Mouse (Mus musculus) hindbrain, embryonic 14.5 days (tissue): ENCODE data around the gene Sik3. TPM values are rescaled to one million over a fixed set of nuclear protein-coding genes. Genes with fewer than 3 reads are reported as not detected.

Experiments used
- ATAC-seq: fragments of 200-750 bp; cut with Nextera tagmentation; 2 replicates; pipeline ENCODE4 v1.8.0; 2017; ENCODE audit warnings: moderate number of reproducible peaks, mild to moderate bottlenecking, moderate TSS enrichment, moderate library complexity; ENCODE audit not compliant: low FRiP score
- DNase-seq: peaks from one replicate; pipeline ENCODE4 v3.0.0-alpha.2; 2015; ENCODE audit warnings: low spot score
- H3K27ac ChIP-seq: fragments of 300-500 bp; sonication (generic); 2 replicates; pipeline ENCODE4 v1.5.1; 2014; ENCODE audit warnings: mild to moderate bottlenecking, moderate library complexity
- H3K27me3 ChIP-seq: fragments of 300-500 bp; sonication (generic); 2 replicates; pipeline ENCODE4 v1.6.1; 2014; ENCODE audit warnings: mild to moderate bottlenecking, low read length, mixed read lengths; ENCODE audit not compliant: control insufficient read depth, insufficient read depth
- H3K36me3 ChIP-seq: fragments of 300-500 bp; sonication (generic); replicated peaks from 2 replicates; pipeline ENCODE4 v1.6.1; 2014; ENCODE audit not compliant: control insufficient read depth, insufficient read depth
- H3K4me1 ChIP-seq: fragments of 300-500 bp; sonication (generic); replicated peaks from 2 replicates; pipeline ENCODE4 v1.6.1; 2014; ENCODE audit warnings: antibody characterized with exemption, low read length, mixed read lengths; ENCODE audit not compliant: control insufficient read depth, insufficient read depth
- H3K4me2 ChIP-seq: fragments of 300-500 bp; sonication (generic); replicated peaks from 2 replicates; pipeline ENCODE4 v1.6.1; 2014; ENCODE audit warnings: mild to moderate bottlenecking, moderate library complexity
- H3K4me3 ChIP-seq: fragments of 300-500 bp; sonication (generic); replicated peaks from 2 replicates; pipeline ENCODE4 v1.5.1; 2014; ENCODE audit warnings: mild to moderate bottlenecking, low read length
- H3K9ac ChIP-seq: fragments of 300-500 bp; sonication (generic); 2 replicates; pipeline ENCODE4 v1.6.1; 2014
- H3K9me3 ChIP-seq: fragments of 300-500 bp; sonication (generic); 2 replicates; pipeline ENCODE4 v1.6.1; 2016; ENCODE audit warnings: low read length; ENCODE audit not compliant: control insufficient read depth
- WGBS: fragments of 180-500 bp; shearing (Covaris S2); extraction: QIAGEN DNeasy Blood & Tissue Kit; methylation state at CpG from one replicate; pipeline ENCODE4 v1.1.7; 2014; 5-methylcytosine and 5-hydroxymethylcytosine counted together
- polyA plus RNA-seq: library from polyadenylated mRNA; unstranded; fragments of >200 nt; fragmentation: Nextera tagmentation; extraction: Ambion mirVana; gene quantifications from 2 replicates; pipeline ENCODE4 v1.2.1, GENCODE M21; 2014

Gene Sik3
- polyA plus RNA-seq, 1 experiment from 2014 or later = 11.0 TPM

GRCm38 (mm10) chr9:46061696-46062425, 49.2 kb downstream of the Sik3 start:
- Histone ChIP-seq H3K4me1 (no peaks in the 10 kb centered on the region), H3K27me3 (no peaks in the 10 kb centered on the region), H3K9me3 (no peaks in the 10 kb centered on the region), H3K27ac (no peak overlapping the region), H3K36me3 (no peaks in the 10 kb centered on the region), H3K4me2 (no peak overlapping the region), H3K9ac (no peak overlapping the region), H3K4me3 (no peak overlapping the region)
- DNase-seq (no peak), ATAC-seq (no peak)
- WGBS = 84% methylated on average over 9 of the region's 9 CpGs

- Histone ChIP-seq H3K27ac (no peak overlapping the region), H3K27me3 (no peaks in the 10 kb centered on the region), H3K9me3 (no peaks in the 10 kb centered on the region), H3K4me2 (no peak overlapping the region), H3K36me3 (no peaks in the 10 kb centered on the region), H3K9ac (no peak overlapping the region), H3K4me3 (no peak overlapping the region), H3K4me1 (no peaks in the 10 kb centered on the region; the same call in 1 of the 2 replicates)
- 97% methylated on average over 7 of the region's 7 CpGs for WGBS
- DNase-seq (no peak), ATAC-seq (no peak)
Measured at GRCm38 (mm10) chr9:46064331-46064730, 51.7 kb downstream of the Sik3 start.

- 65% methylated on average over 4 of the region's 4 CpGs for WGBS
- Histone ChIP-seq H3K36me3 (no peaks in the 10 kb centered on the region), H3K4me1 (peaks cover 8% of the 10 kb centered on the region), H3K9me3 (no peaks in the 10 kb centered on the region), H3K4me2 (no peak overlapping the region), H3K27ac (no peak overlapping the region), H3K9ac (no peak overlapping the region), H3K27me3 (no peaks in the 10 kb centered on the region), H3K4me3 (no peak overlapping the region)
- DNase-seq (no peak), ATAC-seq (no peak)
Measured at GRCm38 (mm10) chr9:46066711-46067110, 54.1 kb downstream of the Sik3 start.

- Histone ChIP-seq H3K9ac (no peak overlapping the region), H3K9me3 (no peaks in the 10 kb centered on the region), H3K27me3 (no peaks in the 10 kb centered on the region), H3K4me1 (peaks cover 8% of the 10 kb centered on the region), H3K4me2 (no peak overlapping the region), H3K36me3 (no peaks in the 10 kb centered on the region), H3K27ac (no peak overlapping the region), H3K4me3 (no peak overlapping the region)
- DNase-seq = no peak
- 79% methylated on average over 7 of the region's 7 CpGs for WGBS
- ATAC-seq = no peak
Measured at GRCm38 (mm10) chr9:46067691-46068090, 55.1 kb downstream of the Sik3 start.

- Histone ChIP-seq H3K27me3 (no peaks in the 10 kb centered on the region), H3K27ac (no peak overlapping the region), H3K36me3 (no peaks in the 10 kb centered on the region), H3K4me1 (peaks cover 8% of the 10 kb centered on the region), H3K9ac (no peak overlapping the region), H3K4me2 (no peak overlapping the region), H3K4me3 (no peak overlapping the region), H3K9me3 (no peaks in the 10 kb centered on the region)
- 85% methylated on average over 4 of the region's 4 CpGs for WGBS
- DNase-seq = no peak
- no peak for ATAC-seq
Measured at GRCm38 (mm10) chr9:46069013-46069412, 56.4 kb downstream of the Sik3 start.

GRCm38 (mm10) chr9:46072101-46072835, 59.6 kb downstream of the Sik3 start:
- Histone ChIP-seq H3K4me1 (peaks cover 8% of the 10 kb centered on the region), H3K4me2 (no peak overlapping the region), H3K27ac (no peak overlapping the region), H3K4me3 (no peak overlapping the region), H3K9me3 (no peaks in the 10 kb centered on the region), H3K27me3 (no peaks in the 10 kb centered on the region), H3K36me3 (no peaks in the 10 kb centered on the region), H3K9ac (no peak overlapping the region)
- DNase-seq (no peak), ATAC-seq (no peak)
- WGBS = 72% methylated on average over 9 of the region's 9 CpGs

- Histone ChIP-seq H3K9ac (no peak overlapping the region), H3K36me3 (no peaks in the 10 kb centered on the region), H3K4me1 (peaks cover 8% of the 10 kb centered on the region), H3K27ac (no peak overlapping the region), H3K4me3 (no peak overlapping the region), H3K9me3 (no peaks in the 10 kb centered on the region), H3K4me2 (no peak overlapping the region), H3K27me3 (no peaks in the 10 kb centered on the region)
- DNase-seq (no peak), ATAC-seq (no peak)
- WGBS = 80% methylated on average over 3 of the region's 3 CpGs
Measured at GRCm38 (mm10) chr9:46073443-46073842, 60.8 kb downstream of the Sik3 start.

GRCm38 (mm10) chr9:46075578-46075977, 63.0 kb downstream of the Sik3 start:
- DNase-seq (no peak), ATAC-seq (no peak)
- H3K4me2 ChIP-seq = no peak overlapping the region
- H3K27ac ChIP-seq = no peak overlapping the region
- no peaks in the 10 kb centered on the region for H3K9me3 ChIP-seq
- no peaks in the 10 kb centered on the region for H3K27me3 ChIP-seq
- no peak overlapping the region for H3K9ac ChIP-seq
- 78% methylated on average over 2 of the region's 2 CpGs for WGBS
- no peak overlapping the region for H3K4me3 ChIP-seq
- H3K4me1 ChIP-seq = peaks cover under 1% of the 10 kb centered on the region; the same call in 1 of the 2 replicates
- no peaks in the 10 kb centered on the region for H3K36me3 ChIP-seq

GRCm38 (mm10) chr9:46082381-46082821, 69.8 kb downstream of the Sik3 start:
- Histone ChIP-seq H3K4me3 (no peak overlapping the region), H3K4me1 (no peaks in the 10 kb centered on the region), H3K9ac (no peak overlapping the region), H3K4me2 (no peak overlapping the region), H3K9me3 (no peaks in the 10 kb centered on the region), H3K36me3 (no peaks in the 10 kb centered on the region), H3K27ac (no peak overlapping the region), H3K27me3 (no peaks in the 10 kb centered on the region)
- ATAC-seq = no peak
- 72% methylated on average over 6 of the region's 6 CpGs for WGBS
- DNase-seq = no peak
